Mouse (Mus musculus) CH12.LX (cell line): ENCODE results near the gene Cdh16. TPM values are rescaled to one million over a fixed set of nuclear protein-coding genes. Genes with fewer than 3 reads are reported as not detected.

Source experiments
- DNase-seq: peaks from one replicate; pipeline ENCODE4 v3.0.0-alpha.2; 2013; ENCODE audit errors: extremely low read depth
- H3K27ac ChIP-seq: 2 replicates; pipeline ENCODE4 v1.5.1; 2012; ENCODE audit warnings: low read depth, mild to moderate bottlenecking, control low read depth, moderate library complexity; ENCODE audit not compliant: insufficient read depth
- H3K27me3 ChIP-seq: replicated peaks from 2 replicates; pipeline ENCODE3; 2012; ENCODE audit warnings: inconsistent platforms
- H3K36me3 ChIP-seq, 2 experiments: replicated peaks in 1 of 2; 2 replicates each; pipeline versions ENCODE3 to v1.6.1; 2012; ENCODE audit warnings: inconsistent platforms in 1 of 2, low read length in 1 of 2, mild to moderate bottlenecking in 1 of 2, mixed read lengths in 1 of 2, moderate library complexity in 1 of 2; ENCODE audit not compliant: control insufficient read depth in 1 of 2, insufficient read depth in 1 of 2
- H3K4me1 ChIP-seq, 2 experiments: 2 replicates each; pipeline ENCODE4 v1.6.1; 2012; ENCODE audit warnings: inconsistent platforms in 1 of 2, moderate library complexity in 1 of 2; ENCODE audit not compliant: insufficient read depth in 2 of 2, control insufficient read depth in 1 of 2
- H3K4me2 ChIP-seq: 2 replicates; pipeline ENCODE4 v1.6.1; 2012; ENCODE audit warnings: low read depth, mild to moderate bottlenecking, control low read depth; ENCODE audit not compliant: poor library complexity, insufficient read depth, severe bottlenecking
- H3K4me3 ChIP-seq, 3 experiments: fragments of 150-350 bp in 1 of 3; sonication (generic) in 1 of 3; replicated peaks in 1 of 3; 2 replicates each; pipeline versions ENCODE3 to v1.5.1; 2011 to 2012; ENCODE audit warnings: low read depth in 2 of 3, low read length in 2 of 3, mild to moderate bottlenecking in 2 of 3, moderate library complexity in 2 of 3, control low read depth in 1 of 3, improper control_type of control experiment in 1 of 3, inconsistent platforms in 1 of 3, mixed read lengths in 1 of 3; ENCODE audit not compliant: poor library complexity in 1 of 3
- H3K79me2 ChIP-seq: replicated peaks from 2 replicates; pipeline ENCODE4 v1.6.1; 2012; ENCODE audit warnings: mild to moderate bottlenecking, moderate library complexity; ENCODE audit not compliant: control insufficient read depth, poor library complexity, insufficient read depth, severe bottlenecking; ENCODE audit errors: extremely low read depth
- H3K9ac ChIP-seq: 2 replicates; pipeline ENCODE4 v1.6.1; 2012; ENCODE audit warnings: low read depth, mild to moderate bottlenecking, control low read depth, moderate library complexity; ENCODE audit not compliant: insufficient read depth
- H3K9me3 ChIP-seq: replicated peaks from 2 replicates; pipeline ENCODE3; 2012; ENCODE audit warnings: low read length, inconsistent platforms, mixed read lengths
- CHD1 ChIP-seq: IDR thresholded peaks from 2 replicates; pipeline ENCODE4 v1.6.1; 2012; ENCODE audit warnings: low read depth, low read length, improper control_type of control experiment, inconsistent platforms
- CHD2 ChIP-seq: IDR thresholded peaks from 2 replicates; pipeline ENCODE4 v1.6.1; 2011; ENCODE audit warnings: low read length, improper control_type of control experiment
- CTCF ChIP-seq, 2 experiments: IDR thresholded peaks in 1 of 2; conservative IDR thresholded peaks in 1 of 2; 2 replicates each; pipeline ENCODE4 v1.5.1; 2011 to 2012; ENCODE audit warnings: low read depth in 2 of 2, low read length in 2 of 2, improper control_type of control experiment in 1 of 2, inconsistent platforms in 1 of 2, mild to moderate bottlenecking in 1 of 2, moderate library complexity in 1 of 2
- E2F4 ChIP-seq: IDR thresholded peaks from 2 replicates; pipeline ENCODE4 v1.6.1; 2011; ENCODE audit warnings: low read depth, low read length, improper control_type of control experiment; ENCODE audit not compliant: insufficient replicate concordance
- ELF1 ChIP-seq: IDR thresholded peaks from 2 replicates; pipeline ENCODE4 v1.6.1; 2014; ENCODE audit warnings: low read depth, mild to moderate bottlenecking, inconsistent platforms, low read length, improper control_type of control experiment
- ETS1 ChIP-seq: conservative IDR thresholded peaks from 2 replicates; pipeline ENCODE4 v1.6.1; 2012; ENCODE audit warnings: low read depth, mild to moderate bottlenecking, inconsistent platforms, low read length, improper control_type of control experiment, moderate library complexity
- HCFC1 ChIP-seq: IDR thresholded peaks from 2 replicates; pipeline ENCODE4 v1.6.1; 2012; ENCODE audit warnings: low read depth, mild to moderate bottlenecking, inconsistent platforms, low read length, improper control_type of control experiment
- JUN ChIP-seq: IDR thresholded peaks from 2 replicates; pipeline ENCODE4 v1.6.1; 2011; ENCODE audit warnings: low read depth, mild to moderate bottlenecking, low read length, improper control_type of control experiment, moderate library complexity; ENCODE audit not compliant: insufficient read depth
- JUND ChIP-seq: conservative IDR thresholded peaks from 2 replicates; pipeline ENCODE4 v1.6.1; 2011; ENCODE audit warnings: low read depth, low read length, improper control_type of control experiment
- KAT2A ChIP-seq: IDR thresholded peaks from 2 replicates; pipeline ENCODE4 v1.6.1; 2012; ENCODE audit warnings: low read length, improper control_type of control experiment, inconsistent platforms; ENCODE audit not compliant: insufficient replicate concordance
- MAFK ChIP-seq: IDR thresholded peaks from 2 replicates; pipeline ENCODE4 v1.6.1; 2011; ENCODE audit warnings: low read length, improper control_type of control experiment; ENCODE audit not compliant: insufficient replicate concordance
- MAX ChIP-seq: IDR thresholded peaks from 2 replicates; pipeline ENCODE4 v1.6.1; 2011; ENCODE audit warnings: low read length, improper control_type of control experiment
- MXI1 ChIP-seq: IDR thresholded peaks from 2 replicates; pipeline ENCODE4 v1.6.1; 2011; ENCODE audit warnings: mild to moderate bottlenecking, low read depth, low read length, improper control_type of control experiment
- MYC ChIP-seq: IDR thresholded peaks from 2 replicates; pipeline ENCODE4 v1.6.1; 2011; ENCODE audit warnings: low read depth, mild to moderate bottlenecking, improper control_type of control experiment, low read length
- NELFE ChIP-seq: IDR thresholded peaks from 2 replicates; pipeline ENCODE4 v1.6.1; 2011; ENCODE audit warnings: low read depth, low read length, improper control_type of control experiment
- PAX5 ChIP-seq: IDR thresholded peaks from 2 replicates; pipeline ENCODE4 v1.6.1; 2012; ENCODE audit warnings: low read length, inconsistent platforms, mixed read lengths
- POLR2A ChIP-seq: IDR thresholded peaks from 2 replicates; pipeline ENCODE4 v1.6.1; 2011; ENCODE audit warnings: low read depth, mild to moderate bottlenecking, improper control_type of control experiment, low read length
- POLR2AphosphoS2 ChIP-seq: IDR thresholded peaks from 2 replicates; pipeline ENCODE4 v1.6.1; 2011; ENCODE audit warnings: low read depth, low read length, improper control_type of control experiment
- SIN3A ChIP-seq: IDR thresholded peaks from 2 replicates; pipeline ENCODE4 v1.6.1; 2012; ENCODE audit warnings: low read length, improper control_type of control experiment, inconsistent platforms
- TBP ChIP-seq: conservative IDR thresholded peaks from 2 replicates; pipeline ENCODE4 v1.6.1; 2011; ENCODE audit warnings: low read depth, low read length, improper control_type of control experiment
- TCF12 ChIP-seq: IDR thresholded peaks from 2 replicates; pipeline ENCODE4 v1.6.1; 2014; ENCODE audit warnings: low read depth, mild to moderate bottlenecking, inconsistent platforms, low read length, improper control_type of control experiment
- UBTF ChIP-seq: IDR thresholded peaks from 2 replicates; pipeline ENCODE4 v1.6.1; 2012; ENCODE audit warnings: low read depth, mild to moderate bottlenecking, inconsistent platforms, low read length, improper control_type of control experiment, moderate library complexity
- USF1 ChIP-seq: IDR thresholded peaks from 2 replicates; pipeline ENCODE4 v1.6.1; 2014; ENCODE audit warnings: low read depth, mild to moderate bottlenecking, inconsistent platforms, low read length, improper control_type of control experiment
- ZKSCAN1 ChIP-seq: IDR thresholded peaks from 2 replicates; pipeline ENCODE4 v1.6.1; 2012; ENCODE audit warnings: low read depth, inconsistent platforms, low read length, improper control_type of control experiment, borderline replicate concordance
- dilution Hi-C: fragments of 300-500 bp; cut with MboI; formaldehyde crosslinking; loops from 2 replicates; pipeline ENCODE4 v1.14.3; 2020; ENCODE audit warnings: low sequenced_read_pairs; ENCODE audit not compliant: extremely low pct_unique_long_range_greater_than_20kb, extremely low pct_ligation_motif_present
- in situ Hi-C: fragments of 300-500 bp; cut with MboI; formaldehyde crosslinking; loops from 3 replicates; pipeline ENCODE4 v1.14.3; 2019; ENCODE audit warnings: low sequenced_read_pairs, low pct_ligation_motif_present, low pct_unique_long_range_greater_than_20kb, mixed read lengths
- polyA plus RNA-seq: library from polyadenylated mRNA; unstranded; fragments of >175 nt; gene quantifications from 2 replicates; pipeline ENCODE4 v1.2.1, GENCODE M21; 2012; ENCODE audit warnings: low read depth; ENCODE audit not compliant: insufficient read length
- total RNA-seq, 2 experiments: library from RNA; depleted of rRNA; stranded (reverse); fragments of 300-350 nt in 1 of 2; fragments of >200 nt in 1 of 2; gene quantifications; 2 replicates each; pipeline ENCODE4 v1.2.3; 2012 to 2014

The Cdh16 gene
- total and polyA plus RNA-seq, 3 experiments = not detected

DNA sequence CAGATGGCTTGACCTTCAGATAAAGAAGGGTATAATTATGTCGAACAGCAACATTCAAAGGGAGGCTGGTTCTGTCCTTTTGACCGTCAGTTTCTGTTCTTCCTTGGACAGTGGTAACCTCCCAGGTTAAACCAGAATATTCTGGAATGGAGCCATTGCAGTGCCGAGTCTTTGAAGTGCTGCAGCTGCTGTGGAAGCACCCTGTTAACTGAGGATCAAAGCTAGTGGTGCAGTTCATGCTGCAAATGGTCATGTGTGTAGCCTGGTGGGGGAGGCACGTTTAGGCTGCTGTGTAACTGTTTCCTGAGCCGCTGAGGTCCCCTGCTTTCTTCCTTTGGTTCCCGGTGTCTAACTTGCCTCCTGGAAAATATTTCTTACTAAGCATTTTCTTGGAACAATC, 25.7 kb downstream of the Cdh16 start:
- TF ChIP-seq TCF12 = no peak
- no peak for TF ChIP-seq E2F4
- no peak for TF ChIP-seq PAX5
- no peak for TF ChIP-seq POLR2AphosphoS2
- TF ChIP-seq CTCF (conservative IDR thresholded peaks at IDR 0.05 in 1 of 2, IDR thresholded peaks at IDR 0.05 in 1 of 2; ENCODE audit: low read depth in 2 of 2, low read length in 2 of 2) = no peak
- no peak for TF ChIP-seq TBP
- TF ChIP-seq NELFE = no peak
- no peak for TF ChIP-seq MAX
- no peak for TF ChIP-seq MAFK
- TF ChIP-seq ELF1 = no peak
- no peak for TF ChIP-seq JUN
- TF ChIP-seq ETS1 = no peak
- TF ChIP-seq, all 38 proteins: peak for 0
- Histone ChIP-seq H3K9ac (no peak overlapping the region), H3K4me1 (peaks cover 0 to 18% of the 10 kb centered on the region in 2 experiments; a peak in 2 of 4 replicates), H3K27me3 (no peaks in the 10 kb centered on the region), H3K79me2 (0 out of 2 replicates have a peak, but pooled peaks cover 2% of the 10 kb centered on the region), H3K27ac (no peak overlapping the region), H3K4me2 (no peak overlapping the region), H3K4me3 (no peak overlapping the region), H3K9me3 (no peaks in the 10 kb centered on the region), H3K36me3 (peaks cover 21 to 50% of the 10 kb centered on the region in 2 experiments)
- DNase-seq = no peak
- dilution Hi-C loops = no loop called here
- in situ Hi-C loops = no loop called here

DNA sequence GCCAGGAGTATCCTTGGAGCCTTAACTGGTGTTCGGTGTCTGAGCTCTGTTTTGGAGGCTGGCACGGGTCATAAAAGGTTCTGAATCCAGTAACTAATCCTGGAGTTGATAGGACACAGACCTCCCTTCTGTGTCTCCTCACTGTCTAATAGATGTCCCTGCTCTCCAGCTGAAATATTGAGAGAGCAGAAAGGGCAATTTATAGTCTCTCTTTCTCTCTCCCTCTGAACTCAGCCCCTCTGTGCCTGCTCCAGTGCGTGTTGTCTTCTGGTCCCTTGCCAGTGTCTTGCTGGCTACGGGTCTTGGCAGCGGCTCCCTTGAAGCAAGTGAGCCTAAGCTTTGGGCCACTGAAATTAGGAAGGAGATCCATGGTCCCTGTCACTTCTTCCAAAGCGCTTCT, 26.5 kb downstream of the Cdh16 start:
- H3K4me2 ChIP-seq = no peak overlapping the region
- H3K27me3 ChIP-seq = no peaks in the 10 kb centered on the region
- no peak overlapping the region for H3K9ac ChIP-seq
- peaks cover 23 to 54% of the 10 kb centered on the region in 2 experiments for H3K36me3 ChIP-seq
- H3K9me3 ChIP-seq = no peaks in the 10 kb centered on the region
- DNase-seq = no peak
- in situ Hi-C loops = no loop called here
- TF ChIP-seq SIN3A (no peak), CHD2 (no peak), UBTF (no peak), ETS1 (no peak), KAT2A (no peak), MYC (no peak), ZKSCAN1 (no peak), MXI1 (no peak), HCFC1 (no peak), TBP (no peak), USF1 (no peak), JUN (no peak), CHD1 (no peak), JUND (no peak), POLR2A (no peak), POLR2AphosphoS2 (no peak)
- no peak overlapping the region for H3K4me3 ChIP-seq
- H3K27ac ChIP-seq = no peak overlapping the region
- H3K79me2 ChIP-seq = peaks cover 2% of the 10 kb centered on the region; the same call in 1 of the 2 replicates
- H3K4me1 ChIP-seq = peaks cover under 1 to 18% of the 10 kb centered on the region in 2 experiments; a peak in 2 of 4 replicates
- dilution Hi-C loops = no loop called here
